ENCODE assay signal across 9 mouse cellular contexts in genomic region chr9:9049202-9049601, GRCm38 (mm10).
DNase-seq lines count a peak whose midpoint lies in the region; ATAC-seq lines count a peak whose summit lies in the region.
"Had no signal": no experiment of that assay in that cellular context is flagged by ENCODE, and none has a peak within 500 bp of the region (broad histone marks: within the 10 kb centered on the region; RNA-seq: fewer than 3 reads in every experiment).

No protein-coding gene starts in this region.

- peak; percentile 7 for DNase-seq in cerebellum, adult 9-10 months
- no peak for DNase-seq in cerebellum, postnatal 4 days (ENCODE audit: low spot score in 2 of 2)
- peak; percentile 28 for DNase-seq in kidney, postnatal 14 days
- DNase-seq in kidney, adult 8-10 months = no peak
- peak; percentile 53 for DNase-seq in 416B (ENCODE audit: low read depth)
- DNase-seq in embryo, embryonic 11.5 days (ENCODE audit: low read depth, low spot score) = peak; percentile 22
- DNase-seq in urinary bladder, postnatal 14 days (ENCODE audit: low spot score) = no peak
- DNase-seq: cerebellum, adult 9-11 months had no signal

- ATAC-seq in frontal cortex, adult (ENCODE audit: low TSS enrichment) = no peak

Comparison
In these comparisons a context has a peak if more than half of its experiments do, and no peak if none do; other contexts are left out.
1. DNase-seq: peak in cerebellum, adult 9-10 months (single experiment), kidney, postnatal 14 days (single experiment), 416B (single experiment) and embryo, embryonic 11.5 days (single experiment); none in cerebellum, postnatal 4 days (0 of 2), kidney, adult 8-10 months (0 of 2) and urinary bladder, postnatal 14 days (single experiment).